Mouse (Mus musculus): ENCODE data around the gene Fbxl17.

- TF ChIP-seq CTCF (IDR thresholded peaks at IDR 0.05) (no peak), POLR2A (IDR thresholded peaks at IDR 0.05; ENCODE audit: insufficient read depth, low read depth, low read length) (no peak), EP300 (IDR thresholded peaks at IDR 0.05; ENCODE audit: insufficient read depth, low read depth, low read length) (no peak)
Observed at GRCm38 (mm10) chr17:63295471-63295870, 204.3 kb downstream of the Fbxl17 start.
